Mouse (Mus musculus) thymus, postnatal 4 days (tissue): ENCODE data around the gene Col5a2.

ENCODE experiments used
- DNase-seq: peaks from one replicate; pipeline ENCODE4 v3.0.0; 2021

The Col5a2 gene

DNA sequence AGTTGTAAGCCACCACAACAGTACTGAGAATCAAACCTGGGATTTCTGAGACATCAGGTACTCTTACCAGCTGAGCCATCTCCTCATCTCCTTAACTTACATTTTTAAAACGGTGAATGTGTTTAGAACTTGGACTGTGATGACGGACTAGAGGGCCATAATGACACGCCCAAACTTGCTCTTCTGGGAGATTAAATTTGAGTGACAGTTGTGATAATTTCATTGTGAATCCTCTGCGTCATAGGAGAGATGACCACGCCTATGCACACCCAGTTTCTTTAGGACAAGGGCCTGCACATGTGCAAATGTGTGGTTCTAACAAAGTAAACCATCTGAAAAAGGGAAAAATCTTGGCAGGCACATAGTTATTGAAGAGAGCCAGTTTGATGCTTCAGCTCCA, 79.2 kb downstream of the Col5a2 start:
- DNase-seq = no peak

DNA sequence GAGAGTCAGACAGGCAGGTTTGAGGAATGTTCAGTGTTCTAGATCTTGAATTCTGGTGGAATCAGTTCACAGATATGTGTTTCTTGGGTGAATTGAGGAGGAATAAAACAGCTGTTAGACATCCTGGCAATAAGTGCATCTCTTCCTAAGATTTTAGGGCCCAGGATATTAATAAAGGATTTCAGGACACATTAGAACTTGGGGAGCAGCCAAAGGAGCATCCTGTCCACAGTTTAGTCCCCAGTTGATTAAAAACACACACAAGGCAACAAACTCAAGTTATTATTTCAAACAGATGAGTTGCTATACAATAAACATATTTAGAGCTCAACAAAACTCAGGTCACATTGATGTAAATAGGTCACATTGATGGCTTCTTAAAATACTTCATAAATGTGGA, 82.5 kb downstream of the Col5a2 start:
- DNase-seq = no peak

DNA sequence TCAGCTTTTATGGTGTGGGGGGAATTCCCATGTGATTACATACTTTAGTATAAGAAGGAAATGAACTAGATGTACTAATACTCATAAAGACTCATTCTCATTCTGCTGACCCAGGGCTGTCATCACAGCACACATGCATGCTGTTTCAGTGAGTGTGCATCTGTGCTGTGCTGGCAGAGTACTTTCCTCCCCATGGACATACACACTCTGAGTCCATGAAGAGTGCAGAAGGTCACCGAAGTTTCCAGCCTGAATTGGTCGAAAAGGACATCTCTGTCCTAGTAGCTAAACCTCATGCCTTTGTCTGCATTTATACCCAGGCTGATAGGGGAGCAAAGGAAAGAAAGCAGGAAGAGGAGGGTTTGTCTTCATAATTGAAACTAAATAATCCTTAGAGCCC, 83.2 kb downstream of the Col5a2 start:
- DNase-seq = no peak

DNA sequence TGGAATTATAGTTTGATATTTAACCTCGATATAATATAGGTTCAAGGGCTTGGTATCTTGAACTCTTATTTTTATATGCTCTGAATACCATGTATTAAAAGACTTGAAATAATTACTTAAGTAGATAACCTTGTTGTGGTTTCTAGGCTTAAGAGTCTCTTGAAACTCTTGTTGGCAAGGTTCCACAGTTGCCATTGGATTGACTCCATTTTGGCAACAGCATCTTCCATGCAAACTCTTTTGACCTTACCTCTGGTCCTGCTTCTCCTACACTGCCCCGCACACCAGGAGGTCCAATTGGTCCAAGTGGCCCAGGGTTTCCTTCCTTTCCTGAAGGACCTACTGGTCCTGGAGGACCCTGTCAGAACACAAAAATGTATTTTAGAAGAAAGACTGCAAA, 121.2 kb downstream of the Col5a2 start:
- DNase-seq = no peak

DNA sequence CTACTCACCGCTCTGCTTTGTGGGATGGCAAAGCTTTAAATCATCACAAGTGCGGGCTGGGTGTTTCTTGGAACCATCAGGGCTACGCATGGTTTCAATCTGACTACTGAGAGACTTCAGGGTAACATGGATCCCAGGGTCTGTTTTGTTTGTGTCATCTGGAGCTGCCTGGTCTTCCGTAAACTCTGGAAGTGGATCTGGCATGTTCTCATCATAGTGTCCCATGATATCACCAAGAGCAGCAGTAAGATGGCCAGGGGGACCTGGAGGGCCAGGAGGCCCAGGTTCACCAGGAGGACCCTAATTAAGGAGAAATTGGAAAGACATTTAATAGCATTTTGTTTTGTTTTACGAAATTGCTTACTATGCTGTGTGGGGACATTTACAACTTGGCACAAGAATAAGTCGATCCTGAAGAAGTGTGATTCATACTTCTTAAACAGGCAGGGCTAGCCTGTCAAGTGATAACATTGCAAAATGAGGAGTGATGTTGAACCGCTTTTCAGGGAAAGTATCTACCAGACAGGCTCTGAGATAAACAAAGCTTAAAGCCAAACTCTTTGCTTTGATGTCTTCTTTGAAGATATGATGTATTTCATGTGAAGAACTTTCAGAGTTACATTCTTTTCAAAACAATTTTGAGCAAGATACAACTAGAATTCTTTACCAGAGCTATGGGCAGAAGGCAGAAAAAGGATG, 122.9 kb downstream of the Col5a2 start:
- no peak for DNase-seq

DNA sequence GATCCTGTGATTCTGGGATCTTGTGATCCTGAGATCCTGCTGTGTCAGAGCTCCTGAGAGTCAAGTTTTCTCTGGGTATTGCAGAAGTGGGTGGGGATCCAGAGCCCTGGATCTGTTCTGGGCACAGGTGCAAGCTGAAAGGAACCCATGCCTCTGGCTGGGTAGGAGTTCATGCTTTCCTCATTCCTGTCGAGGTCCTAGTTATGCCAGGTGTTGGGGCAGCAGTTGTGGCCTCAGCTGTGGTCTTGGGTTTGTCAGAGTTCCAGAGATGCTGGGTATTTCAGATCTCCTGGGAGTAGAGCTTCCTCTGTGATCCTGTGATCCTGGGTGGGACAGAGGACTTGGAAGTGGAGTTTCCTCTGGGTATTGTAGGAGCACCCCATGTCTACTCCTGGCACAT, 137.7 kb downstream of the Col5a2 start:
- no peak for DNase-seq

DNA sequence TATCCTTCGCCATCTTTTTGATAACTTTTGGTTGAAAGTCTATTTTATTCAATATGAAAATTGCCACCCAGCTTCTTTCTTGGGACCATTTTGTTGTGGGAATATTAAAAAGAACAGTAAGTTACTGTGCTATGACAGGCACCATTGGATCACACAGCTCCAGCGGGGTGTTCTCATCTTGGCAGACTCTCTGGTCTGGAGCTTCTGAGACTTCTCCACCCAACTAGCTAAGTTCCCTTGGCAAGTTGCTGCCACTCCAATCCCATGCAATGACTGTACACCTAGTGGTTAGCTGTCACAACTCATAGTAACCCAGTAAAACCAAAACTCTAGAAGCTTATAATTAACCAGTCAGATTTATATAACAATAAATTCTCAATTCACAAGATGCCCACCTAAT, 139.8 kb downstream of the Col5a2 start:
- DNase-seq = no peak

DNA sequence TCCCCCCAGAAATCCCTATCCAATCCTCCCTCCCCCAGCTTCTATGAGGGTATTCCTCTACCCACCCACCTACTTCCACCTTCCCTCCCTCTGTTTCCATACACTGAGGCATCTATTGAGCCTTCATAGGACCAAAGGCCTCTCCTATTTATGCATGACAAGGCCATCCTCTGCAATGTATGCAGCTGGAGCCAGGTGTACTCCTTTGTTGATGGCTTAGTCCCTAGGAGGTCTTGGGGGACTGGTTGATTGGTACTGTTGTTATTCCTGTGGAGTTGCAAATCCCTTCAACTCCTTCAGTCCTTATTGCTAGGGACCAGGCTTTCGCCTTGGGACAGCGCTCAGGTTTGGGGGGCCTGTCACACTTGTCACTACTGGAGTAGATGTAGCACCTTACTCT, 143.4 kb downstream of the Col5a2 start:
- no peak for DNase-seq

DNA sequence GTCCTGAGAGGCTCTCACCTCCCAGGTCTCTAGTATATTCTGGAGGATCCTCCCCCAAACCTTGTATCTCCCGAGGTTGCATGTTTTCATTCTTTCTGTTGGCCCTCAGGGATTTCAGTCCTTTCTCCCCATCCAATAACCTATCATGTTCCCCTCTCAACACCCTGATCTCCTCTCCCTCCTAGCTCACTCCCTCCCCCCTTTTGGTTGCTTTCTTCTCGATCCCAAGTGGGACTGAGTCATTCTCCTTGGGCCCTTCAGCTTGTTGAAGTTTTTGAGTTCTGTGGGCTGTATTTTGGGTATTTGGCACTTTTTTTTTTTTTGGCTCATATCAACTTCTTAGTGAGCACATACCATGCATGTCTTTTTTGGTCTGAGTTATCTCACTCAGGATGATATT, 143.9 kb downstream of the Col5a2 start:
- no peak for DNase-seq

DNA sequence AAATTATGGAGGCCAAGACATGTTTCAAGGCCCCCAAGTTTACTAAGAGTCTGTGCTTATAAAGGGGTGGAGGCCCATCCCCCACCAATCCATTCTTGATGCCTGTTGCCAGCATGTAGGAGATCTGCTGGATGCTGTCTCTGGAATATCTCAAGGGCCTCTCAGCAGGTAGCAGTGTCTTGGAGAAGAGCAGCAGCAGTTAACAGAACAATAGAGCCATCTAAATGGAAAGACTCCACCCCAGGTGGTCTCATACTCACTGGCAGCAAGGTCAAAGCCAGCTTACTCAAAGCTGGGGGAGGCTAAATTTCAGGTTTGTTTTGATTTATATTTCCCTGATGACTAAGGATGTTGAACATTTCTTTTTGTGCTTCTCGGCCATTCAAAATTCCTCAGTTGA, 145.1 kb downstream of the Col5a2 start:
- DNase-seq = no peak

DNA sequence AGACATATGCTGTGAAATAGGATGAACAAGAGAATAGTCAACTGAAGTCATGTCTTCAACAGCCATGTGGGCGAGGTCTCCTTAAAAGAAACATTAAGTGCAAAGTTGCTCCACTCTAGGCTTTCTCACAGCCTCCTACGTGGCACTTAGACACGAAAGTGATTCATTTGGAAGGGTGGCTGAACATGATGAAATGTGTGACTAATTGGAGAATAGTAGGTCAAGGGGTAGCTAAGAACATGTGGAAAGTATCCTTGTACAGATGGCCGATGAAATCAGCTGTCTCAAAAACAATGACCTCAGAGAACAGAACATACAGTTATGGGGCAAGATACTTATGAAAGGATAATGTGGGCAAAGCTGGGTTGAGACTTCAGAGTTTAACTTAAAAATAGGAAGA, 147.1 kb downstream of the Col5a2 start:
- no peak for DNase-seq

DNA sequence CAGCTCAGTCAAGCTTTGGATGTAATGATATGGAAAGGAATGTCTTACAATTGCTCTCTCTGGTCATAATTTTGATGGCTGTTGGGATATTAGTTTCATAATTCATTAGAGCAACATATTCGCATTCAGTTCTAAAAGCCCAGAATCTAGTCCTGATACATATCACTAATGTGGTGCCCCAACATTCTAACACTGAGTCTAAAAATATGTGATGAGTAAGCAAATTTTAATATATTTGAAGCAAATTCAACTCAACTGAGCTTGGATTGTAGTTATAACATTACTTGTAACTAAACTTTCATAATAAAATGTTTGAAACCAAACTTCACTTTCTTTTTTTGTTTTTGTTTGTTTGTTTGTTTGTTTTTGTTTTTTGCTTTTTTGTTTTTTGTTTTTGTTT, 173.9 kb downstream of the Col5a2 start:
- no peak for DNase-seq
